Mouse (Mus musculus) embryo, embryonic 11 days (tissue): Measurements from ENCODE around the gene P2rx7.
"Not testable (repeated sequence)": the region's sequence is repeated elsewhere in the genome, so short reads cannot be mapped to it uniquely, and the experiment has no call there.

Experiments
- DNase-seq: peaks from one replicate; pipeline ENCODE4 v3.0.0-alpha.2; 2015

The P2rx7 gene

GRCm38 (mm10) chr5:122647256-122647924 is 3.7 kb downstream of the P2rx7 start:
- DNase-seq: no peak

- not testable (repeated sequence) for DNase-seq
These were observed 4.3 kb downstream of the P2rx7 start for GRCm38 (mm10) chr5:122647952-122648374.

- no peak for DNase-seq
These were observed 5.6 kb downstream of the P2rx7 start for GRCm38 (mm10) chr5:122649264-122649663.

- no peak for DNase-seq
These were observed 6.4 kb downstream of the P2rx7 start for GRCm38 (mm10) chr5:122650100-122650499.

- DNase-seq: no peak
These were observed 8.8 kb downstream of the P2rx7 start for GRCm38 (mm10) chr5:122652506-122652905.

- DNase-seq: peak; percentile 27
These were observed 9.4 kb downstream of the P2rx7 start for GRCm38 (mm10) chr5:122653112-122653445.

- peak; percentile 66 for DNase-seq
These were observed 9.9 kb downstream of the P2rx7 start for GRCm38 (mm10) chr5:122653446-122654267.

GRCm38 (mm10) chr5:122654268-122654573 is 10.5 kb downstream of the P2rx7 start:
- no peak for DNase-seq

- no peak for DNase-seq
These were observed 13.1 kb downstream of the P2rx7 start for GRCm38 (mm10) chr5:122656808-122657207.

- no peak for DNase-seq
These were observed 18.8 kb downstream of the P2rx7 start for GRCm38 (mm10) chr5:122662501-122662900.

- no peak for DNase-seq
These were observed 21.3 kb downstream of the P2rx7 start for GRCm38 (mm10) chr5:122665036-122665435.

GRCm38 (mm10) chr5:122668981-122669897 is 25.5 kb downstream of the P2rx7 start:
- no peak for DNase-seq

GRCm38 (mm10) chr5:122671641-122672040 is 27.9 kb downstream of the P2rx7 start:
- not testable (repeated sequence) for DNase-seq

- DNase-seq: no peak
These were observed 28.6 kb downstream of the P2rx7 start for GRCm38 (mm10) chr5:122672298-122672697.

- DNase-seq: no peak
These were observed 32.3 kb downstream of the P2rx7 start for GRCm38 (mm10) chr5:122676002-122676401.

- no peak for DNase-seq
These were observed 34.3 kb downstream of the P2rx7 start for GRCm38 (mm10) chr5:122677983-122678382.

- no peak for DNase-seq
These were observed 36.2 kb downstream of the P2rx7 start for GRCm38 (mm10) chr5:122679881-122680280.

GRCm38 (mm10) chr5:122681276-122681675 is 37.6 kb downstream of the P2rx7 start:
- no peak for DNase-seq

- DNase-seq: no peak
These were observed 40.2 kb downstream of the P2rx7 start for GRCm38 (mm10) chr5:122683926-122684325.

- no peak for DNase-seq
These were observed 43.7 kb downstream of the P2rx7 start for GRCm38 (mm10) chr5:122687391-122687790.

GRCm38 (mm10) chr5:122689153-122689552 is 45.4 kb downstream of the P2rx7 start:
- no peak for DNase-seq

GRCm38 (mm10) chr5:122690486-122690885 is 46.8 kb downstream of the P2rx7 start:
- no peak for DNase-seq

GRCm38 (mm10) chr5:122693431-122694207 is 49.9 kb downstream of the P2rx7 start:
- peak; percentile 85 for DNase-seq
